Mouse (Mus musculus) layer of hippocampus, adult 2 months (tissue): ENCODE data around the gene Htr2a. TPM values are rescaled to one million over a fixed set of nuclear protein-coding genes. Genes with fewer than 3 reads are reported as not detected.

Experiments
- DNase-seq, 2 experiments: peaks; one replicate each; pipeline ENCODE4 v3.0.0; 2022; ENCODE audit warnings: low spot score in 2 of 2
- H3K27ac ChIP-seq: fragments of 200-600 bp; 2 replicates; pipeline ENCODE4 v1.8.1; 2022
- H3K4me3 ChIP-seq: fragments of 200-600 bp; 2 replicates; pipeline ENCODE4 v1.8.1; 2022; ENCODE audit warnings: mild to moderate bottlenecking
- CTCF ChIP-seq: fragments of 200-600 bp; conservative IDR thresholded peaks from 2 replicates; pipeline ENCODE4 v1.8.1; 2022; ENCODE audit warnings: antibody characterized with exemption, mild to moderate bottlenecking, moderate library complexity
- long read RNA-seq, 2 experiments: library from polyadenylated mRNA; stranded (forward); transcript quantifications; one replicate each; pipeline ENCODE4 v2.0.0; 2021; ENCODE audit warnings: borderline mapping rate in 2 of 2
- total RNA-seq, 2 experiments: library from RNA; stranded (reverse); gene quantifications; 2 replicates each; pipeline ENCODE4 v1.2.3; 2021

The Htr2a gene
- 1 to 10 TPM; 8.6 to 9.3 TPM for total RNA-seq
- long read RNA-seq, experiment 1, full-length matches to known transcripts = 6 of 6 reads
- long read RNA-seq, experiment 1, partial matches to known transcripts = 0 of 6 reads
- long read RNA-seq, experiment 1, other reads (novel, unspliced or antisense) = 0 of 6 reads
- long read RNA-seq, experiment 2, full-length matches to known transcripts = 3 of 3 reads
- long read RNA-seq, experiment 2, partial matches to known transcripts = 0 of 3 reads
- long read RNA-seq, experiment 2, other reads (novel, unspliced or antisense) = 0 of 3 reads

- peak within 1 kb of the TSS; percentile 29; the same call in 1 of the 2 replicates for H3K27ac ChIP-seq
- TF ChIP-seq CTCF = peak; percentile 25; the same call in 1 of the 2 replicates
- peak within 1 kb of the TSS; percentile 57 for H3K4me3 ChIP-seq
- no peak for DNase-seq
These were observed at the start of gene Htr2a for GRCm38 (mm10) chr14:74640819-74641381. TSS of gene Htr2a (plus strand) at chr14:74640840.

GRCm38 (mm10) chr14:74601333-74602087 lies 39.1 kb upstream of the Htr2a start:
- no peak for TF ChIP-seq CTCF
- no peak overlapping the region for H3K27ac ChIP-seq
- no peak overlapping the region for H3K4me3 ChIP-seq
- no peak for DNase-seq

- TF ChIP-seq CTCF = peak; percentile 97
- no peak overlapping the region for H3K27ac ChIP-seq
- DNase-seq = peak; percentile 4 to 66
- no peak overlapping the region for H3K4me3 ChIP-seq
These were observed 38.1 kb upstream of the Htr2a start for GRCm38 (mm10) chr14:74602543-74602942.

- DNase-seq = no peak
- H3K4me3 ChIP-seq = no peak overlapping the region
- TF ChIP-seq CTCF = no peak
- H3K27ac ChIP-seq = no peak overlapping the region
These were observed 37.4 kb upstream of the Htr2a start for GRCm38 (mm10) chr14:74603131-74603766.

- no peak overlapping the region for H3K4me3 ChIP-seq
- H3K27ac ChIP-seq = no peak overlapping the region
- no peak for TF ChIP-seq CTCF
- no peak for DNase-seq
These were observed 29.3 kb upstream of the Htr2a start for GRCm38 (mm10) chr14:74611326-74611725.

GRCm38 (mm10) chr14:74618858-74619257 lies 21.8 kb upstream of the Htr2a start:
- DNase-seq = no peak
- TF ChIP-seq CTCF = peak; percentile 66
- no peak overlapping the region for H3K27ac ChIP-seq
- H3K4me3 ChIP-seq = no peak overlapping the region

- H3K27ac ChIP-seq = no peak overlapping the region
- peak; percentile 50 for TF ChIP-seq CTCF
- no peak overlapping the region for H3K4me3 ChIP-seq
- no peak for DNase-seq
These were observed 2.6 kb upstream of the Htr2a start for GRCm38 (mm10) chr14:74638071-74638470.

GRCm38 (mm10) chr14:74641668-74642230 lies 1.1 kb downstream of the Htr2a start:
- TF ChIP-seq CTCF = no peak
- Histone ChIP-seq H3K27ac (peak overlapping the region; percentile 8; the same call in 1 of the 2 replicates), H3K4me3 (peak overlapping the region; percentile 57)
- no peak for DNase-seq

- DNase-seq = peak; percentile 69 to 86
- H3K27ac ChIP-seq = peak overlapping the region; percentile 8; the same call in 1 of the 2 replicates
- H3K4me3 ChIP-seq = peak overlapping the region; percentile 57
- peak; percentile 97 for TF ChIP-seq CTCF
These were observed 2.7 kb downstream of the Htr2a start for GRCm38 (mm10) chr14:74643296-74643695.

- DNase-seq = no peak
- no peak for TF ChIP-seq CTCF
- Histone ChIP-seq H3K4me3 (no peak overlapping the region), H3K27ac (no peak overlapping the region)
These were observed 5.6 kb downstream of the Htr2a start for GRCm38 (mm10) chr14:74646107-74646793.

- TF ChIP-seq CTCF = no peak
- Histone ChIP-seq H3K4me3 (no peak overlapping the region), H3K27ac (no peak overlapping the region)
- DNase-seq = no peak
These were observed 9.4 kb downstream of the Htr2a start for GRCm38 (mm10) chr14:74650001-74650400.

- no peak overlapping the region for H3K27ac ChIP-seq
- no peak for DNase-seq
- TF ChIP-seq CTCF = no peak
These were observed 11.0 kb downstream of the Htr2a start for GRCm38 (mm10) chr14:74651678-74652077.

More at GRCm38 (mm10) chr14:74651678-74652077, 11.0 kb downstream of the Htr2a start:
- no peak overlapping the region for H3K4me3 ChIP-seq
